Mouse (Mus musculus) brown adipose tissue, adult 24 weeks (tissue): ENCODE data around the gene Nfkbia. TPM values are rescaled to one million over a fixed set of nuclear protein-coding genes. Genes with fewer than 3 reads are reported as not detected.

Source experiments
- H3K27ac ChIP-seq: fragments of 200-500 bp; replicated peaks from 2 replicates; pipeline ENCODE4 v1.5.1; 2012; ENCODE audit warnings: low read depth, mild to moderate bottlenecking, low read length
- H3K4me1 ChIP-seq: fragments of 200-500 bp; 2 replicates; pipeline ENCODE4 v1.6.1; 2012; ENCODE audit warnings: low read length, mixed read lengths; ENCODE audit not compliant: control insufficient read depth, insufficient read depth, insufficient read length
- H3K4me3 ChIP-seq: fragments of 200-500 bp; 2 replicates; pipeline ENCODE4 v1.5.1; 2012; ENCODE audit warnings: low read depth, mild to moderate bottlenecking, low read length, moderate library complexity; ENCODE audit not compliant: insufficient read depth
- polyA plus RNA-seq: library from polyadenylated mRNA; stranded (reverse); fragments of >200 nt; gene quantifications from 2 replicates; pipeline ENCODE4 v1.2.4, GENCODE M21; 2012; ENCODE audit not compliant: missing spikeins, insufficient read depth, insufficient read length

Gene Nfkbia
- 29.4 and 35.2 TPM in 2 replicates for polyA plus RNA-seq

DNA sequence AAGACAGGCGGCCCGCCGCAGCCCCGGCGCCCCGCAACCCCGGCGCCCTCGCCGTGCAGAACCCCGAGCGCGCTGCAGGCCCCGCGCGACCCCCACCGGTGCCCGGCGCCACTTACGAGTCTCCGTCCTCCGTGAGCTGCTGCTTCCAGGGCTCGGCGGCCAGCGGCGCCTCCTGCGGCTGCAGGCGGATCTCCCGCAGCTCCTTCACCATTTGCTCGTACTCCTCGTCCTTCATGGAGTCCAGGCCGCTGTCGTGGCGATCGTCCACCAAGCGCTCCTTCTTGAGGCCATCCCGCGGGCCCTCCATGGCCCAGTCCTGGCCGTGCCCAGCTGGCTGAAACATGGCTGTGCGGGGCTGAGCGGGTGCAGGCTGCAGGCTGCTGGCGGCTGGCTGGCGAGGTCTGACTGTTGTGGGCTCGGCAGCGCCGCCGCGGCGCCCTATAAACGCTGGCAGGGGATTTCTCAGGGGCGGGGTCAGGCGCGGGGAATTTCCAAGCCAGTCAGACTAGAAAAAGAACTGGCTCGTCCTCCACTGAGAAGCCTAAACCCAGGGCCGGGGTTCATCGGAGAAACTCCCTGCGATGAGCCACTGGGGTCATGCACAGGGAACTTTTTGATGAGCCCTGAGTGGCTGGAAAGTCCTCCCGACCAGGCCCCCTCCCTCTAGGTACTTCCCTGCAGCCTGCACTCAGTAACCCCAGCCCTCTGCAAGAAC, at the start of gene Nfkbia:
Gene Nfkbia (minus strand): TSS at position 464 of the 715 bp plus-strand sequence.
- Histone ChIP-seq H3K27ac (peak within 1 kb of the TSS; percentile 100), H3K4me1 (peaks cover 21% of the 10 kb centered on the region), H3K4me3 (peak within 1 kb of the TSS; percentile 98)

DNA sequence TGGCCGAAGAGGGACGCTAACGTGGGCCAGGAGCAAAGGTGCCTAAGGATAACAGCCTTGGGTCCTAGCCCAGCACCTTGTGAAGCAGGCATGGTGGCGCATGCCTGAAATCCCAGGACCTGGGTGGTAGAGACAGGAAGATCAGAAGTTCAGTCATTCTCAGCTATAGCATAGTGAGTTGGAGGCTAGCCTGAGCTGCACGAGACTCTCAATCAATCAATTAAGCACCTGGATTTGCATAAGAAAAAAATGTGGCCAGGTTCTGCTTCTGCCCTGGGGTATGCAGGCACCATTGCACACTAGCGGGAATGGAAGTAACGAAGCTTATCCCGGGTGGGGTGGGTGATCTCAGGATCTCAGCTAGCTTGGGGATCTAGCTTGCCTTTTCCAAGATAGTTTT, 46.7 kb upstream of the Nfkbia start:
- Histone ChIP-seq H3K27ac (no peak overlapping the region), H3K4me3 (no peak overlapping the region), H3K4me1 (no peaks in the 10 kb centered on the region)

DNA sequence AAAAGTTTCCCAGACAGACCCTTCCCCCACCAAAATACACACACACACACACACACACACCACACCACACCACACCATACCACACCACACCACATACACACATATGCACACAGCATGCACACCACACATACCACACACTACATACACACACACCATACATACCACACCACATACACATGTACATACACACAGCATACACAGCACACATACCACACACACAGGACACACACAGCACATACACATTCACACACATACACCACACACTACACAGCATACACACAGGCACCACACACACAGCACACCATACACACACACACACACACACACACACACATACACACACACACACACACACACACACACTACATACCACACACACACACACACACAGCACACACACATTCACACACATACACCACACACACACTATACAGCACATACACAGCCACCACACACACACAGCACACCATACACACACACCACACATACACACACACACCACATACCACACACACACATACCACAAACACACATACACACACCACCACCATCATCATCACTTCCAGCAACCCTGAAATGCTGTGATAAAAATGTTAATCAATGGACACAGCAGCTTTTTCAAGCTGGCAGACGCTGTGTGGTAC, 46.0 kb upstream of the Nfkbia start:
- Histone ChIP-seq H3K4me1 (no peaks in the 10 kb centered on the region), H3K27ac (no peak overlapping the region), H3K4me3 (no peak overlapping the region)

DNA sequence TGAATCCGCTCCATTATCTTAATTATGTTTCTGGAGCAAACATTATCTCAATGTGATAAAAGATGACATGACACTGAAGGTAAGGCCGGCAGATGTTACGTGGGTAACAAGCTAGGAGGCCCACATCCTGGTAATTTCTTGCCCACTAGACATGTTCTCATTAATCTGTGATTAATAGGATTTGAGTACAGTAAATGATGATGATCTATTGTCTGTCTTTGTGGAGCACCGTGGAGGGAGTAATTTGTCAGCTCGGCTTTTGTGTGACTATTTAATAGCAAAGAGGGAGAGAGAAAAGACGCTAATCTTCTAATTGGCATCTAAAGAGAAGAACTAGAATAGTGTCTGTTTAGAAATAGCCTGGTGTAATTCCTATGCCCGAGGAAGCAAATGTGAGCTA, 45.3 kb upstream of the Nfkbia start:
- Histone ChIP-seq H3K27ac (no peak overlapping the region), H3K4me3 (no peak overlapping the region), H3K4me1 (no peaks in the 10 kb centered on the region)

DNA sequence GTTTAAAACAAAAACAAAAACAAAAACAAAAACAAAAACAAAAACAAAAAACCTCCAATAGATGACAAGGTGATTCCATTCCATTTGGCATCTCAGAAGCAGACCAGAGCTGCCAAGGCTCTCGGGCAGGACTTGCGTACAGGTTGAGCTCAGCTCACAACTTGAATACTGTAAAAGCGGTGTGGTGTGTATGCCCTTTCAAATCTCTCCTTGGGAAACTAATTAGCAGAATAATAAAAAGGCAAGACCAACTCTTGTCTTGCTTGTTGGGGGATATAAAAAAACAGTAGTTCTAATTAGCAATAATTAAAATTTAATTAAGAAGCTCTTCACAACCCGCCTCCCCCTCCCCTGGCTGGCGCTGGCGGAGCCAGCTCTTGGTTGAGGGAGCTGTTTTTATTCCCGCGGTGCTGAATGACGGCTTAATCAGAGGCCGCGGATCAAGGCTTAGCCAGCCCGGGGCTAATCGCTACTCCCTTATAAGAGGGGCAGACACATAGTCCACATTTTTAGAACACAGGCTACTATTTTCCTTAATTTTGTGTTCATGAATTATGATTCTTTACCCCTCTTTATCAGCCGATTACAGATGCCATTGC, 44.2 kb upstream of the Nfkbia start:
- Histone ChIP-seq H3K27ac (no peak overlapping the region), H3K4me3 (no peak overlapping the region), H3K4me1 (no peaks in the 10 kb centered on the region)

DNA sequence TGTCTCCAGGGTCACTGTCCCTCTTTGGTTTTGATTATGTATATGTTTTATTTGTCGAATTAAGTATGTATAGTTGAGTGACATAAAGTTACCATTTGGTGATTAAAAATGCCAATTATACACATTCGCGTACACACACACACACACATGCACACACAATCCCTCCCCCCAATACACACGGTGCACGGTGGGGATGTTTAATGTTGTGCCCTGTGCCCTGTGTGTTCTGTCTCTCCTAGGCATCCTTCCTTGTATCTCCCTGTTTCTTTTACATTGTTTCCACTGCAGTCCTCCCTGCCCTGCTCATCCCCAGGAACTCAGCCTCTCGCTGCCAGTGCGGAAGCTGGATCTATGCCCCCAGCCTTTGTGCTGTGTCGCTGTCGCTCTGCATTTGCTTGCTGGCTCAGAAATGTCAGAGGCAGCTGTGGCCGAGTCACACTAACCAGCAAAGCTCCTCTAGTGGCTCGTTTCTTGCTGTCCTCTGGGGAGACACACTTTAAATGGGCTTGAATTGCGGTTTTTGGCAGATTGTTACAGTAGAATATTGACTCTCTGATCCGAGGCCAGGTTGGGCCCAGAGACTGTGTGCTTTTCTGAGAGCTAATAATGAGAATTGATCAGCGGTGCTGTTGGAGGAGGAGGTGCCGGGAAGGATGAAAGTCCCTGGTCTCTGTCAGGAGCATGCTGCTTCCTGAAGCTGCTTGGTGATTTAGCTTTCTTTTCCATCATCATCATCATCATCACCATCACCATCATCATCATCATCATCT, 34.7 kb upstream of the Nfkbia start:
- Histone ChIP-seq H3K27ac (no peak overlapping the region), H3K4me1 (no peaks in the 10 kb centered on the region), H3K4me3 (no peak overlapping the region)

DNA sequence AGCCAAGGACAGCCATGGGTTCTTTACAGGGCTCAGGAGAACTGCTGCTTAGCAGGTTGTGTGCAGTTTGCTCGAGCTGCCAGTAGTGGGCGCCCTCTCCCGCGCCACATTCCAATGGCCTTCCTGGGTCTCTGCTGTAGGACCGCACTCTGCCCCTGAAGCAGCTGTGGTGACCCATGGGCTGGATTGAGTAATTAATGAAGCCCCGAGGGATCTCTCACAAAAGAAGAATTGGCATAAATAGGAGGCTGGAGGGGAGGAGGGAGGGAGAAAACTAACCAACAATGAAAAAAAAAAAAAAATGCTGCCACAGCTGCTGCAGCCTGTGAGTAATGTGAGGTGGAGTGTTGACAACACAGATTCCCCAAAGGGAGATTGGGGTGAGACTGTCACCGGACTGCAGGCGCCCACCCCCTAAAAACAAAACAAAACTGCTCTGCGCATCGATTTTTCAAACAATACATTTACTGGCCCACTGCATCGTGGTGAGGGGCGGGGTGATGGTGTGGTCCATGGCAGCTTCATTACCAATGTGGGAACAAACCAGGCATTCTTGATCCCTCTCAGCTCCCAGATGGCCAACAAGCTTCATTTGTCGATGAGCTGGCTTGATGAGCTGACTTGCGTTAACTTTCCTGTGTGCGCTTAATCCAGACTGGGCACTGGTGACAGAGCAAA, 25.8 kb upstream of the Nfkbia start:
- H3K27ac ChIP-seq = no peak overlapping the region
- no peaks in the 10 kb centered on the region for H3K4me1 ChIP-seq
- no peak overlapping the region for H3K4me3 ChIP-seq

DNA sequence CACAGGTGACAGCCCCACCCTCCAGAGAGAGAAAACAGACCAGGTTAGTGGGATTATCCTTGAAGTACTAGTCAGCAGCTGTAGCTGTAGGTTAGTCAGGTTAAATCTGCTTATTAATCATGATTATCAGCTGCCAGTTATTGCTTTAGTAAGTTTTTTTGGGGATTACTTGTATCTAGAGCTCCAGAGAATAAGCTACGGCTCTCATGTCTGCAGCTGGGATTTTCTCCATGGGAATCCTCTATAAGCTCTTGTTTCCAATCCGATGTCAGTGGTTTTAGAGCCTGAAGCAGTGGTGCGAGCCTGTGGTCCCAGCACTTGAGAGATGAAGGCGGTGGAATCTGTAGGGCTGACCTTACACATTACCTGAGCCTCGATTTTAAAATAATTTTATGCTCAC, 16.4 kb upstream of the Nfkbia start:
- Histone ChIP-seq H3K4me3 (no peak overlapping the region), H3K27ac (no peak overlapping the region)

DNA sequence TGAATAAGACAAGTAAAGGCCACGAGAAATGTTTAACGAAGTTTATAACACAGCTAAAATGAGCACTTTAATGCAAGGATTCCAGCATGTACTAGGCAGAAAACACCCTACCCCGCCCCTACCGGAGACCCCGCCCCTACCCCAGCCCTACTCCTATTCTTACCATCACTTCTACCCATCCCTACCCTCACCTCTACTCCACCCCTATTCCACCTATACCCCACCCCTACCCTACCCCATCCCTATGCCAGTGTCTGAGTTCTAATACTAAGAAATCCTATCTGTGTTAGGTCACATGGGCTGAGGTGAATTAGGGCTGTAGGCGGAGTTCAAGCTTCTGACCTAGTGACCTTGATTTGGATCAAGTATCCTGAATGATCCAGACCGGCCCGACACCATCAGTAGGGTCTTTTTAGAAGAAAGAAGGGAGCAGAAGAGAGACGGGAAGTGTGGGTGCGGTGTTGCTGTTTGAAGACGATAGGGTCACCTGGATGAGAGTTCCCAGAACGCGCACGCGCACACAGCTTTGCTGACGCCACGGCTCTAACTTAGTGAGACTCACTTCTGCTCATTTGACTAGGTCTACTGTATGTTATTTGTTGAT, 15.0 kb upstream of the Nfkbia start:
- H3K4me1 ChIP-seq = no peaks in the 10 kb centered on the region
- no peak overlapping the region for H3K4me3 ChIP-seq
- no peak overlapping the region for H3K27ac ChIP-seq

More for the DNA sequence above, 16.4 kb upstream of the Nfkbia start:
- no peaks in the 10 kb centered on the region for H3K4me1 ChIP-seq

DNA sequence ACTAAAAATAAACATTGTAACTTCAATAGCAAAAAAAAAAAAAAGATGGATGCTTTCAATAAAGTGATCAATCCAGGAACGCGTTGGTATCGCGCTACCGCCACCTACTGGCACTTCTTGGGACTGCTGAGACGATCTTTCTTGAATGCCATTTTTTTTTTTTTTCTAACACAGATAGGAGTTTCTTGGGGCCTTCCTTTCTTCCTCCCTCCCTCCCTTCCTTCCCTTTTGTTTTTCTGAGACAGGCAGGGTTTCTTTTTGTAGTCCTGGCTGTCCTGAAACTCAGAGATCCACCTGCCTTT, 13.5 kb upstream of the Nfkbia start:
- H3K4me3 ChIP-seq = no peak overlapping the region
- H3K27ac ChIP-seq = no peak overlapping the region
- H3K4me1 ChIP-seq = no peaks in the 10 kb centered on the region

DNA sequence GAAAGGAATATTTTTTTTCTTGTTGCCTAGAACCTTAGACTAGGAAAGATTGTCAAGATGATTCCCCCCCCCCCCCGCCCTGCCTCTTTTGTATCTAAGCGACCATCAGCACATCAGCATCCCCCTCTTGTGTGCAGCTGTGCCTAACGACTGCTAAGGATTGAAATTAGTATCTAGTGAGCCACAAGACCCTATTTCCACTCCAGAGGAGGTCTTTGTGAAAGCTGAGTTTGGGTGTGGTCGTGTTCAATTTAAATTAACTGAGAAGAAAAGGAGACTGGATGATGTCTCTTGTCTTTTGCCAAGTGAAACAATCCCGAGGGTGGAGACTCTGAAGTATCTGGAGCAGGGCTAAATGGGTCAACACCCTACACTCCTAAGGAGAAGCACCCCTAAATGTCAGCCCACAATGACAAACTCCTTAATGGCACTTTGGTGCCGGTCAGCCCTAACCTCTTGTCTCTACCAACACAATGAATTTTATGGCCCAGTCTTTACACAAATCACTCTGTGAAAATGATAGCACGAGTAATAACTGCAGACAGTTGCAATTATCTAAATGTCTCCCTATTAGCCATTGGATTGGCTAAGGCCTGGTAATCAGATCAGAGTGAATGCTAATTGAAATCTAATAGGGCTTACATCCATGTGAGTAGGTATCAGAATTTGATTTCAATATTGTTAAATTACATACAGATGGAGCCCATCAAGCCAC, 13.0 kb upstream of the Nfkbia start:
- Histone ChIP-seq H3K27ac (no peak overlapping the region), H3K4me1 (no peaks in the 10 kb centered on the region), H3K4me3 (no peak overlapping the region)

DNA sequence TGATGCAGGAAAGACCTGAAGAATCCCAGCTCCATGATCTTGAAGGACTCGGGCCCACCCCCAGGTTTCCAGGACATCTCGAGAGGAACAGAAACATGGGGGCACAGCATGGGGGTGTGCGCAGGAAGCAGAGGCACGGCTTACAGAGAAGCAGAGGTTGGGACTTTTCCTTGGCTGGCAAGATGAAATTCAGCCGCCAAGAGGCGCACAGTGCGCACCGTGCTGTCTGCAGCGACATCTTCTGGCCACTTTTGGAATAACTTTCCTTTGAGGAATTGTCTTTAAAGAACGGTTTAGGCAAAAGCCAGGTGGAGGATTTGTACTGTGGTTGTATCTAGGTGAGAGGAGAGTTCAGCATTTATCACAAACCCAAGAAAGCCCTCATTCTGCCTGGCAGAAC, 6.6 kb upstream of the Nfkbia start:
- Histone ChIP-seq H3K27ac (no peak overlapping the region), H3K4me3 (peak overlapping the region; percentile 35; the same call in 1 of the 2 replicates), H3K4me1 (no peaks in the 10 kb centered on the region; the same call in 1 of the 2 replicates)

DNA sequence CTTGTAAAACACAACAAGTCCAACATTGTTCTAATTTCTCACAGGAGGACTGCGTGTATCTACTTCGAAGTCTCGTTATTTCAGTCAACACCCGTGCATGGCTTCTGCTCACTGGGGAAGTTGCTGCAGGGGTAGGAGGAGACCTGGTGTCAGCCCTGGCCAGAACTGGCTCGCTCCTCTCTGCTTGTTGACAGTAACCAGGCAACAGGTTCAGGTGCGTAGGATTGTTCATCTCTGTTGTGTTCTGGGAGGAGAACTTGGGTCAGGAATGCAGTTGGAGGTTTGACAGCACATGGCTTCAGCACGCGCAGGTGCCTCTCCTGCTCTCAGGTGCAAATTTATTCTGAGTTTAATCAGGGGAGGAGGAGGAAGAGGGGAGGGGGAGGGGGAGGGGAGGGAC, 5.3 kb upstream of the Nfkbia start:
- peaks cover 4% of the 10 kb centered on the region for H3K4me1 ChIP-seq
- no peak overlapping the region for H3K27ac ChIP-seq
- no peak overlapping the region for H3K4me3 ChIP-seq
